ENCODE assay signal across 9 mouse cellular contexts in genomic region chr14:73476361-73476934, GRCm38 (mm10). TPM values are rescaled to one million over a fixed set of nuclear protein-coding genes. Genes with fewer than 3 reads are reported as not detected.
DNase-seq lines count a peak whose midpoint lies in the region.
"Had no signal": no experiment of that assay in that cellular context is flagged by ENCODE, and none has a peak within 500 bp of the region (broad histone marks: within the 10 kb centered on the region; RNA-seq: fewer than 3 reads in every experiment).

No protein-coding gene starts in this region.

- intact Hi-C loops in heart, postnatal 25 days (cut with DNase I), result loop anchor here (2.0 kb wide), 1 partner anchor 26 kb away; no protein-coding TSS in a partner anchor

- 83% methylated on average over 8 of the region's 8 CpGs for WGBS in forebrain, embryonic 10.5 days

- peaks cover 23% of the 10 kb centered on the region for H3K4me1 ChIP-seq in forebrain, embryonic 10.5 days

- peak; percentile 19 for DNase-seq in heart, postnatal 25 days (ENCODE audit: low spot score)
- no peak for DNase-seq in heart, adult 8-10 months (ENCODE audit: low spot score)
- peak; percentile 77 for DNase-seq in Muller cell, postnatal 12 days (ENCODE audit: inconsistent ontology term)
- no peak for DNase-seq in forebrain, embryonic 10.5 days (ENCODE audit: extremely low spot score, low spot score)
- DNase-seq in lung, postnatal 36 days, result peak; percentile 65
- DNase-seq in ovary, postnatal 36 days (ENCODE audit: low spot score), result no peak
- no peak for DNase-seq in kidney, adult 9 months
- DNase-seq in thymus, postnatal 36 days, result no peak
- DNase-seq: liver, embryonic 13.5 days had no signal

- H3K36me3 ChIP-seq in forebrain, embryonic 10.5 days (replicated peaks), result no peaks in the 10 kb centered on the region
- H3K36me3 ChIP-seq: liver, embryonic 13.5 days had no signal

- no peaks in the 10 kb centered on the region for H3K27me3 ChIP-seq in forebrain, embryonic 10.5 days (ENCODE audit: poor library complexity, severe bottlenecking)
- H3K27me3 ChIP-seq: liver, embryonic 13.5 days had no signal

- H3K27ac ChIP-seq in forebrain, embryonic 10.5 days, result peak overlapping the region; percentile 48; the same call in 1 of the 2 replicates
- H3K27ac ChIP-seq: liver, embryonic 13.5 days had no signal

- no peak overlapping the region for H3K4me3 ChIP-seq in forebrain, embryonic 10.5 days
- H3K4me3 ChIP-seq: liver, embryonic 13.5 days had no signal

- H3K9me3 ChIP-seq in forebrain, embryonic 10.5 days, result no peaks in the 10 kb centered on the region
- H3K9me3 ChIP-seq: liver, embryonic 13.5 days had no signal

RNA-seq across cellular contexts. Expression of gene Med4, which starts 33.4 kb away (rescaled TPM):
- 10 to 100 TPM; 21.4 to 22.4 TPM for total RNA-seq in heart, postnatal 25 days (2021)
- 10 to 100 TPM; 19.8 to 23.7 (median 21.3) TPM for total RNA-seq in heart, adult 8-10 months (2022)
- polyA plus RNA-seq in forebrain, embryonic 10.5 days (2016; fragmentation: Nextera tagmentation; extraction: Ambion mirVana), result 121 and 124 TPM in 2 replicates

RNA-seq across cellular contexts. Expression of gene Sucla2, which starts 48.7 kb away (rescaled TPM):
- 100 to 1,000 TPM; 787 to 854 TPM for total RNA-seq in heart, postnatal 25 days (2021)
- 100 to 1,000 TPM; 674 to 810 (median 734) TPM for total RNA-seq in heart, adult 8-10 months (2022)
- polyA plus RNA-seq in forebrain, embryonic 10.5 days (2016; fragmentation: Nextera tagmentation; extraction: Ambion mirVana), result 109 and 120 TPM in 2 replicates

Comparison
In these comparisons a context has a peak if more than half of its experiments do, and no peak if none do; other contexts are left out.
1. DNase-seq: peak in heart, postnatal 25 days (single experiment), Muller cell, postnatal 12 days (single experiment) and lung, postnatal 36 days (single experiment); none in heart, adult 8-10 months (single experiment), forebrain, embryonic 10.5 days (single experiment), ovary, postnatal 36 days (single experiment), kidney, adult 9 months (single experiment) and thymus, postnatal 36 days (0 of 2).